Mouse (Mus musculus) MEL (cell line): ENCODE results near the gene Slc9a3r1.

Source experiments
- BHLHE40 ChIP-seq: IDR thresholded peaks from 2 replicates; pipeline ENCODE4 v1.6.1; 2012; ENCODE audit warnings: low read depth, mild to moderate bottlenecking, inconsistent platforms, low read length, improper control_type of control experiment, borderline replicate concordance
- CTCF ChIP-seq, 3 experiments: IDR thresholded peaks in 2 of 3; conservative IDR thresholded peaks in 1 of 3; 2 replicates each; pipeline ENCODE4 v1.5.1; 2011 to 2012; ENCODE audit warnings: low read length in 3 of 3, low read depth in 2 of 3, mild to moderate bottlenecking in 2 of 3, improper control_type of control experiment in 1 of 3, inconsistent platforms in 1 of 3, mixed read lengths in 1 of 3, moderate library complexity in 1 of 3; ENCODE audit not compliant: control insufficient read depth in 1 of 3, insufficient read depth in 1 of 3, poor library complexity in 1 of 3, severe bottlenecking in 1 of 3
- JUND ChIP-seq: IDR thresholded peaks from 2 replicates; pipeline ENCODE4 v1.6.1; 2011; ENCODE audit warnings: low read depth, mild to moderate bottlenecking, improper control_type of control experiment, low read length
- MAX ChIP-seq: IDR thresholded peaks from 2 replicates; pipeline ENCODE4 v1.6.1; 2011; ENCODE audit warnings: low read length, improper control_type of control experiment
- MYB ChIP-seq: IDR thresholded peaks from 2 replicates; pipeline ENCODE4 v1.6.1; 2011; ENCODE audit warnings: mild to moderate bottlenecking, low read depth, low read length, improper control_type of control experiment
- POLR2A ChIP-seq, 2 experiments: IDR thresholded peaks; 2 replicates each; pipeline ENCODE4 v1.6.1; 2011 to 2012; ENCODE audit warnings: low read length in 2 of 2, mild to moderate bottlenecking in 2 of 2, control low read depth in 1 of 2, improper control_type of control experiment in 1 of 2, low read depth in 1 of 2, moderate library complexity in 1 of 2; ENCODE audit not compliant: control insufficient read depth in 1 of 2, insufficient read depth in 1 of 2, poor library complexity in 1 of 2
- RAD21 ChIP-seq: IDR thresholded peaks from 2 replicates; pipeline ENCODE4 v1.6.1; 2011; ENCODE audit warnings: mild to moderate bottlenecking, low read depth, low read length, improper control_type of control experiment
- TAL1 ChIP-seq: IDR thresholded peaks from 2 replicates; pipeline ENCODE4 v1.6.1; 2012; ENCODE audit warnings: mild to moderate bottlenecking, inconsistent platforms, low read length, moderate library complexity, mixed read lengths
- ZMIZ1 ChIP-seq: IDR thresholded peaks from 2 replicates; pipeline ENCODE4 v1.6.1; 2012; ENCODE audit warnings: low read depth, mild to moderate bottlenecking, inconsistent platforms, low read length, improper control_type of control experiment, moderate library complexity

- TF ChIP-seq BHLHE40 (no peak), TAL1 (no peak), CTCF (IDR thresholded peaks at IDR 0.05 in 2 of 3, conservative IDR thresholded peaks at IDR 0.05 in 1 of 3; ENCODE audit: control insufficient read depth in 1 of 3, insufficient read depth in 1 of 3, low read depth in 2 of 3, low read length in 3 of 3, poor library complexity in 1 of 3, severe bottlenecking in 1 of 3) (no peak), MYB (no peak), RAD21 (no peak), ZMIZ1 (no peak), POLR2A (IDR thresholded peaks at IDR 0.05; ENCODE audit: control insufficient read depth in 1 of 2, insufficient read depth in 1 of 2, low read depth in 1 of 2, low read length in 2 of 2, poor library complexity in 1 of 2) (no peak), JUND (no peak), MAX (no peak)
Measured at GRCm38 (mm10) chr11:115176399-115177190, 13.5 kb downstream of the Slc9a3r1 start.
